Mouse (Mus musculus) right cerebral cortex, postnatal 4 days (tissue): ENCODE data around the gene Gm21366.
"Not testable (repeated sequence)": the region's sequence is repeated elsewhere in the genome, so short reads cannot be mapped to it uniquely, and the experiment has no call there.

ENCODE experiments used
- DNase-seq: peaks from one replicate; pipeline ENCODE4 v3.0.0-alpha.2; 2022

Gm21366 gene

DNA sequence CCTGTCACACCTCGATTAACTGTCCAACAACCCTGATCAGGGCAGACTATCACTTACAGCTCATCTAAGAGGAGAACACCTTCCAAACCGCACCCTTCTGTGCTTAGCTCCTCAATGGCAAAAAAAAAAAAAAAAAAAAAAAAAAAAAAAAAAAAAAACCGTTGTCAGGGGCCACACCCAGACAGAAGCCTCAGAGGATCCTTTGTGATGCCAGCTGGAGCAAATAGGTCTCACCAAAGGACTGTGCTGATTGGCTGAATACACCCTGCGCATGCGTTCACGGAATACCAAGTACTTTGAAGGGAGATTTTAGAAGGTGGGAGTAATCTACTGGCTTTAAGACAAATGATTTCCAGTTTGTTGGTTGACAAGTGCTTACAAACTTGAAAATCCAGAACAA is at the start of gene Gm21366:
TSS of gene Gm21366 (minus strand) at position 101 of the 400 bp plus-strand sequence.
- not testable (repeated sequence) for DNase-seq
